Comparison of ENCODE assay signal across 9 mouse cellular contexts in the genomic region with DNA sequence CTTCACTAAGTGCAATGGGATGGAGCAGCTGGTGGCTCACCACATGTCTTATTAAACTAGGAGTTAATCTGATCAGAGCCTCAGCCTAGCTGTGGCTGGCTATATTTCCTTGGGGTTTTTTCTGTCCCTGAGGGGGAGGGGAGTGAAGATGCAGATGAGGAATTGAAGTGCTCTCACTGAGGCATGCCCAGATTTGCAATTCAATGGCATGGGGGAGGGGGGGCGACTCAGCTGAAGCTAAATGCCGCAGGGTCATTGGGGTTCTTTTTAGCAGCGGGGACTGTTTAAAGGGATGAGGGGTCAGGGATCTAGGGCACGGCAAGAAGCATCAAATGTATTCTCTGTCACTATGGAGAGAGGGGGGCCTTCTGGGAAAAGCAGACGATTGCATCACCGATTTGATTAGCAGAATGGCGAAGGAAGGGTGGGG.
A peak's percentile ranks its signal among the peaks of the same experiment; 100 is the strongest.
DNase-seq lines count a peak whose midpoint lies in the region; ATAC-seq and TF ChIP-seq lines count a peak whose summit lies in the region.
"Had no signal": no experiment of that assay in that cellular context is flagged by ENCODE, and none has a peak within 500 bp of the region (broad histone marks: within the 10 kb centered on the region; RNA-seq: fewer than 3 reads in every experiment).

No protein-coding gene starts in this region.

- peaks cover 33% of the 10 kb centered on the region for H3K4me1 ChIP-seq in E14TG2a.4 (replicated peaks; ENCODE audit: low read depth, low read length)
- H3K4me1 ChIP-seq in forebrain, embryonic 11.5 days (replicated peaks; ENCODE audit: control insufficient read depth, insufficient read depth, low read length), result peaks cover 5% of the 10 kb centered on the region; the same call in 1 of the 2 replicates
- peaks cover 33% of the 10 kb centered on the region for H3K4me1 ChIP-seq in midbrain, embryonic 10.5 days

- ATAC-seq in forebrain, embryonic 11.5 days (replicated peaks; ENCODE audit: low FRiP score), result peak; percentile 95

- 0% methylated on average over 7 of the region's 7 CpGs for WGBS in forebrain, embryonic 11.5 days
- 1% methylated on average over 7 of the region's 7 CpGs for WGBS in midbrain, embryonic 10.5 days

- no peak for TF ChIP-seq CTCF in E14TG2a.4 (conservative IDR thresholded peaks at IDR 0.05; ENCODE audit: low read length)
- TF ChIP-seq CTCF in left cerebral cortex, adult 2 months (IDR thresholded peaks at IDR 0.05), result no peak

- no peaks in the 10 kb centered on the region for H3K27me3 ChIP-seq in E14TG2a.4 (ENCODE audit: insufficient read depth, low read length)
- no peaks in the 10 kb centered on the region for H3K27me3 ChIP-seq in forebrain, embryonic 11.5 days (ENCODE audit: control insufficient read depth, insufficient read depth, low read length)
- no peaks in the 10 kb centered on the region for H3K27me3 ChIP-seq in midbrain, embryonic 10.5 days (ENCODE audit: low read depth, poor library complexity, severe bottlenecking)

- intact Hi-C loops in gastrocnemius, postnatal 36 days (cut with DNase I), result no loop called here
- intact Hi-C loops in left cerebral cortex, adult 2 months (cut with DNase I), result no loop called here

- peak overlapping the region; percentile 21; the same call in 1 of the 2 replicates for H3K9ac ChIP-seq in forebrain, embryonic 11.5 days (ENCODE audit: low read length)

- H3K4me3 ChIP-seq in E14TG2a.4 (replicated peaks; ENCODE audit: low read length), result peak overlapping the region; percentile 37; the same call in 1 of the 2 replicates
- no peak overlapping the region for H3K4me3 ChIP-seq in forebrain, embryonic 11.5 days (ENCODE audit: low read depth, low read length)
- no peak overlapping the region for H3K4me3 ChIP-seq in midbrain, embryonic 10.5 days
- H3K4me3 ChIP-seq in left cerebral cortex, adult 2 months, result no peak overlapping the region

- peak; percentile 98 for DNase-seq in ES-CJ7 (ENCODE audit: low read depth, low spot score)
- peak; percentile 87 for DNase-seq in forebrain, embryonic 11.5 days (ENCODE audit: low spot score)
- peak; percentile 96 for DNase-seq in midbrain, embryonic 10.5 days (ENCODE audit: low spot score)
- DNase-seq in spleen, postnatal 10 days (ENCODE audit: low spot score in 2 of 2), result no peak
- no peak for DNase-seq in gastrocnemius, postnatal 36 days
- no peak for DNase-seq in left cerebral cortex, adult 2 months (ENCODE audit: extremely low spot score in 1 of 2, low spot score in 2 of 2)
- no peak for DNase-seq in frontal cortex, postnatal 10 days (ENCODE audit: low spot score in 2 of 2)
- DNase-seq: lung, postnatal 36 days had no signal

- H3K4me2 ChIP-seq in forebrain, embryonic 11.5 days (ENCODE audit: low read depth, low read length, severe bottlenecking), result peak overlapping the region; percentile 37; the same call in 1 of the 2 replicates

- H3K27ac ChIP-seq in forebrain, embryonic 11.5 days (ENCODE audit: low read depth, low read length), result peak overlapping the region; percentile 60
- peak overlapping the region; percentile 83 for H3K27ac ChIP-seq in midbrain, embryonic 10.5 days (replicated peaks)
- no peak overlapping the region for H3K27ac ChIP-seq in left cerebral cortex, adult 2 months

- H3K9me3 ChIP-seq in E14TG2a.4 (ENCODE audit: low read length), result peaks cover 28% of the 10 kb centered on the region
- H3K9me3 ChIP-seq in forebrain, embryonic 11.5 days (ENCODE audit: control insufficient read depth, low read length), result no peaks in the 10 kb centered on the region
- H3K9me3 ChIP-seq in midbrain, embryonic 10.5 days (replicated peaks), result no peaks in the 10 kb centered on the region

- no peaks in the 10 kb centered on the region; the same call in 1 of the 2 replicates for H3K36me3 ChIP-seq in E14TG2a.4 (ENCODE audit: insufficient read depth, low read length)
- no peaks in the 10 kb centered on the region for H3K36me3 ChIP-seq in forebrain, embryonic 11.5 days (ENCODE audit: control insufficient read depth, insufficient read depth, low read length)
- H3K36me3 ChIP-seq in midbrain, embryonic 10.5 days, result 0 out of 2 replicates have a peak, but pooled peaks cover 3% of the 10 kb centered on the region

Comparison
In these comparisons a context has a peak if more than half of its experiments do, and no peak if none do; other contexts are left out.
1. DNase-seq: peak in ES-CJ7 (single experiment), forebrain, embryonic 11.5 days (single experiment) and midbrain, embryonic 10.5 days (single experiment); none in spleen, postnatal 10 days (0 of 2), gastrocnemius, postnatal 36 days (0 of 2), left cerebral cortex, adult 2 months (0 of 2) and frontal cortex, postnatal 10 days (0 of 2).